Mouse (Mus musculus) heart, embryonic 13.5 days (tissue): ENCODE measurements around the gene Elfn1. TPM values are rescaled to one million over a fixed set of nuclear protein-coding genes. Genes with fewer than 3 reads are reported as not detected.

Source experiments
- polyA plus RNA-seq: library from polyadenylated mRNA; unstranded; fragments of >200 nt; fragmentation: Nextera tagmentation; extraction: Ambion mirVana; gene quantifications from 2 replicates; pipeline ENCODE4 v1.2.1, GENCODE M21; 2015

Elfn1 gene
- polyA plus RNA-seq, 1 experiment from 2014 or later, result 0.05 TPM

Other genes starting within 250 kb of the Elfn1 start
- gene Micall2, start 171.6 kb upstream of the Elfn1 start, polyA plus RNA-seq, result 1.7 TPM in 2 replicates
- gene Ints1, start 132.3 kb upstream of the Elfn1 start, polyA plus RNA-seq, result 15.6 and 19.1 TPM in 2 replicates
- 17.6 and 21.7 TPM in 2 replicates for gene Mafk, start 116.4 kb upstream of the Elfn1 start, polyA plus RNA-seq
- 0.37 and 0.55 TPM in 2 replicates for gene Tmem184a, start 88.0 kb upstream of the Elfn1 start, polyA plus RNA-seq
- gene Gm26938, start 81.5 kb upstream of the Elfn1 start, polyA plus RNA-seq, result 0.31 TPM in 1 of 2 replicates, not detected in the other
- 41.3 and 48.0 TPM in 2 replicates for gene Psmg3, start 81.1 kb upstream of the Elfn1 start, polyA plus RNA-seq